Mouse (Mus musculus) limb, embryonic 15.5 days (tissue): Measurements from ENCODE around the gene Exoc3l2. TPM values are rescaled to one million over a fixed set of nuclear protein-coding genes. Genes with fewer than 3 reads are reported as not detected.

Source experiments
- ATAC-seq: fragments of 200-750 bp; cut with Nextera tagmentation; 2 replicates; pipeline ENCODE4 v1.8.0; 2017; ENCODE audit warnings: low read depth, moderate TSS enrichment; ENCODE audit not compliant: insufficient number of reproducible peaks, low FRiP score, low TSS enrichment
- H3K27ac ChIP-seq: fragments of 300-500 bp; sonication (generic); 2 replicates; pipeline ENCODE4 v1.5.1; 2015; ENCODE audit warnings: moderate library complexity, mild to moderate bottlenecking, inconsistent platforms
- H3K27me3 ChIP-seq: fragments of 300-500 bp; sonication (generic); 2 replicates; pipeline ENCODE4 v1.6.1; 2015; ENCODE audit warnings: inconsistent platforms
- H3K36me3 ChIP-seq: fragments of 300-500 bp; sonication (generic); 2 replicates; pipeline ENCODE4 v1.6.1; 2015; ENCODE audit warnings: inconsistent platforms
- H3K4me1 ChIP-seq: fragments of 300-500 bp; sonication (generic); 2 replicates; pipeline ENCODE4 v1.6.1; 2015; ENCODE audit warnings: inconsistent platforms
- H3K4me2 ChIP-seq: fragments of 300-500 bp; sonication (generic); 2 replicates; pipeline ENCODE4 v1.6.1; 2015; ENCODE audit warnings: mild to moderate bottlenecking, inconsistent platforms
- H3K4me3 ChIP-seq: fragments of 300-500 bp; sonication (generic); 2 replicates; pipeline ENCODE4 v1.5.1; 2015; ENCODE audit warnings: mild to moderate bottlenecking, inconsistent platforms
- H3K9ac ChIP-seq: fragments of 300-500 bp; sonication (generic); 2 replicates; pipeline ENCODE4 v1.6.1; 2015; ENCODE audit warnings: inconsistent platforms
- H3K9me3 ChIP-seq: fragments of 300-500 bp; sonication (generic); 2 replicates; pipeline ENCODE4 v1.6.1; 2016; ENCODE audit warnings: inconsistent platforms
- WGBS: fragments of 180-500 bp; shearing (Covaris S2); methylation state at CpG from one replicate; pipeline ENCODE4 v1.1.7; 2015; 5-methylcytosine and 5-hydroxymethylcytosine counted together
- polyA plus RNA-seq: library from polyadenylated mRNA; unstranded; fragments of >200 nt; fragmentation: Nextera tagmentation; extraction: Ambion mirVana; gene quantifications from 2 replicates; pipeline ENCODE4 v1.2.1, GENCODE M21; 2015

Gene Exoc3l2
- polyA plus RNA-seq, 1 experiment from 2014 or later = 1.4 TPM

DNA sequence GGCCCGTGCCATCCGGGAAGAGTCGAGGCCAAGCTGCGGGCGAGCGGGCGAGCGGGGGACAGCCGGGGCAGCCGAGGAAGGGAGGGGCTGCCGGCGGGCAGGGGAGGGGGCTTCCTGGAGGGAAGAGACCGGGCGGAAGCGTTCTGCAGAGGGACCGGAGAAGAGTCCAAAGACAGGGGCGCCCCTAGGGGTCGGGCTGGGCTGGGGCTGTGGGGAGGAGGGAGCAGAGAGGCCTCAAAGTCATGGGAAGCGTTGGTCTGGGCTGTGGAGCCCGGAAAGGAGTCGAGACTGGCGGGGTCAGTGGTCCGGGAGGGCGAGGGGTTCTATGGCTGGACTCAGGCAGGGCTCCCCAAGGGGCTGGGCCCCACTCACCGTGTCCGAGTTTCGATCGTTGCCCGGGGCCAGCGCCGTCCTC lies 5.1 kb upstream of the Exoc3l2 start:
- Histone ChIP-seq H3K27me3 (no peaks in the 10 kb centered on the region), H3K4me1 (peaks cover 25% of the 10 kb centered on the region), H3K9ac (peak overlapping the region; percentile 82), H3K36me3 (peaks cover 23% of the 10 kb centered on the region), H3K9me3 (no peaks in the 10 kb centered on the region), H3K4me3 (peak overlapping the region; percentile 83), H3K27ac (peak overlapping the region; percentile 80), H3K4me2 (peak overlapping the region; percentile 94)
- no peak for ATAC-seq
- WGBS = under 1% methylated on average over 31 of the region's 31 CpGs

DNA sequence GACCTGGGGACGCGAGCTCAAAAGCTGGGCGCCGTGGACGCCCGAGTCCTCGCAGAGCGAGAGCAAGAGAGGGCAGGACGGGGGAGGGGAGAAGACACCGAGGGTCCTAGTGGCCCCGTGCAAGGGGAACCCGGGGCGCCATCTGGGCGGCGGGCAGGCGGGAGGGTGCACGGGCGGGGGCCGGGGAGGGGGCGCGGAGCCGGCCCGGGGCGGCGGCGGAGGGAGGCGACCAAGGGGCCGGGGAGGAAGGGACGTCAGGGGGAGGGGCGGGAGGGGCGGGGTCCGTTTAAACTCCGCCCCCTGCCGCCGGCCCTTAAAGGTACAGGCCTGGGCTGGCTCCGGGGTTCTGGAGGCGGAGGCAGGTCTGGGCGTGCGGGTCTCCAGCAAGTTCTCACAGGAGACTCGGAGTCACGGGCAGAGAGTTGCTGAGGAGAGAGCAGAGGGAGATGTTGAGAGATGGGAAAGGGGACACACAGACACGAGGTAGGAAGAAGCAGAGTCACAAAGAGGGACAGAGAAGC lies 4.5 kb upstream of the Exoc3l2 start, which contains the start of gene Mark4:
TSS of gene Mark4 (minus strand) at position 231 of the 521 bp plus-strand sequence.
- under 1% methylated on average over 32 of the region's 42 CpGs for WGBS
- Histone ChIP-seq H3K9me3 (no peaks in the 10 kb centered on the region), H3K4me1 (peaks cover 25% of the 10 kb centered on the region), H3K27me3 (no peaks in the 10 kb centered on the region), H3K9ac (peak within 1 kb of the TSS; percentile 82), H3K27ac (peak within 1 kb of the TSS; percentile 80), H3K4me2 (peak within 1 kb of the TSS; percentile 94), H3K36me3 (peaks cover 18% of the 10 kb centered on the region), H3K4me3 (peak within 1 kb of the TSS; percentile 83)
- peak; percentile 87 for ATAC-seq

DNA sequence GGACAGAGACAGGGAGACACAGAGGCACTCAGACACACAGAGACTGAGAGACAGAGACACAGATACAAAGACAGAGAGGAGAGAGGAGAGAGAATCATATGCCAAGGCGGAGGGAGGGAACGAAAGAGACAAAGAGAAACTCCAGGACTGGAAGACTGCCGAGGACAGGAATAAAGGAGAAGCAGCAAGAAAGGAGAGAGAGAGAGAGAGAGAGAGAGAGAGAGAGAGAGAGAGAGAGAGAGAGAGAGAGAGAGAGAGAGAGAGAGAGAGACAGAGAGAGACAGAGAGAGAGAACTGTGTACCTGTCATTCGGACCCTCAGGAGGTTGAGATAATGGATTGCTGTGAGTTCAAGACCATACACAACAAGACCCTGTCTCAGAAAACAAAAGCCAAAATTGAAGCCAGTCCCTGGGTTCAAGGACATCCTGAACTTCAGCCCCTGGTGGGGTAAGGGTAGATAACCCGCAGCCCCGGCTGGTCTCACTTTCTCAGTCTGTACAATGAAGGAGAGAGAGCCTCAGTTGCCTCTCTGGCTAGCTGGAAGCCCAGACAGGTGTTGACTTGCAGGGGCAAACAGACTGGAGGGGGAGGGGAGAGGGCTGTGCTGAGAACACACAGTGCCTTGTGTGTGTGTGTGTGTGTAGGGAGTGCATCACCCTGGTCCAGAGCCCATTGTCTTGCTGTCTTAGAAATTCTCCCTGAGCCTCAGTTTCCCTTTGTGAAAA lies 3.8 kb upstream of the Exoc3l2 start:
- 24% methylated on average over 6 of the region's 6 CpGs for WGBS
- Histone ChIP-seq H3K27ac (peak overlapping the region; percentile 76), H3K4me1 (peaks cover 29% of the 10 kb centered on the region), H3K36me3 (peaks cover 15% of the 10 kb centered on the region), H3K9me3 (no peaks in the 10 kb centered on the region), H3K9ac (peak overlapping the region; percentile 82; the same call in 1 of the 2 replicates), H3K4me3 (peak overlapping the region; percentile 83), H3K27me3 (no peaks in the 10 kb centered on the region), H3K4me2 (peak overlapping the region; percentile 94)
- 0 out of 2 replicates have a peak, but pooled peaks have one; percentile 3 for ATAC-seq

DNA sequence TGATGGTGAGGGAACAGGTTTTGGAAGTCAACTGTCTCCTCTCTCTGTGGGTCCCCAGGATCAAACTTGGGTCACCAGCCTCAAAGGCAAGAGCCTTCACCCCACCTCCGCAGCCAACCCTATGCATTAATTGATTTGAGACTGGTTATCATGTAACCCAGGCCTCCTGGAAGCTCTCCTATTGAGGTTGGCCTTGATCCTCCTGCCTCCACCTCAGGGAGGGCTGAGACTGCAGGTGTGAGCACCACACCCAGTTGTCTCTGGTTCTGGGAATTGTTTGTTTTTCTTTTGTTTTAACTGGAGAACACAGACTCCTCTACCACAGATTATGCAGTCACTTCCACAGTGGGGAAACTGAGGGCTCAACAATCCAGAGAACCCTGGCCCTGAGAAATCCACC lies 2.6 kb upstream of the Exoc3l2 start:
- no peaks in the 10 kb centered on the region for H3K27me3 ChIP-seq
- peaks cover 6% of the 10 kb centered on the region for H3K36me3 ChIP-seq
- H3K9me3 ChIP-seq = no peaks in the 10 kb centered on the region
- no peak for ATAC-seq
- H3K9ac ChIP-seq = no peak overlapping the region
- H3K4me1 ChIP-seq = peaks cover 41% of the 10 kb centered on the region
- WGBS = 71% methylated on average over 1 of the region's 1 CpGs
- H3K4me3 ChIP-seq = no peak overlapping the region
- H3K4me2 ChIP-seq = no peak overlapping the region
- H3K27ac ChIP-seq = no peak overlapping the region

DNA sequence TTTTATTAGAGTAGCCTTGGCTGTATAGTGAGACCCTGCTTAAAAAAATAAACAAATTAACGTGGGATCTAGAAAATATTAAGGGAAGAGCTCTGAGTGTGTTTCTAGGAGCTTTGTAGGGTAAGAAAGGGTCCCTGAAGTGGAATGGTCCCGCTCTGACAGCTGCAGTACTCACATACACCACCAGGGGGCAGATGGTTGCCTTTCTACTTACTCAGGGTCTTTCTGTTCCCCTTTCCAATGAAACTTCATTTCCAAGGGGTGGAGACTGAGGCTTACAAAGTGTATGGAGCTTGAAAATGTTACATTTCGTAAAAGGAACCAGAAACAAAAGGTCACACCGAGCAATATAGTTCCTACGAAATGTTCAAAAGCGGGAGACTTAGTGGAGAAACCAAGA lies 1.6 kb upstream of the Exoc3l2 start:
- Histone ChIP-seq H3K36me3 (no peaks in the 10 kb centered on the region), H3K4me2 (peak overlapping the region; percentile 10; the same call in 1 of the 2 replicates), H3K4me3 (no peak overlapping the region), H3K9ac (no peak overlapping the region), H3K9me3 (no peaks in the 10 kb centered on the region), H3K4me1 (peaks cover 35% of the 10 kb centered on the region), H3K27ac (no peak overlapping the region), H3K27me3 (no peaks in the 10 kb centered on the region)
- WGBS = 9% methylated on average over 6 of the region's 6 CpGs
- no peak for ATAC-seq

DNA sequence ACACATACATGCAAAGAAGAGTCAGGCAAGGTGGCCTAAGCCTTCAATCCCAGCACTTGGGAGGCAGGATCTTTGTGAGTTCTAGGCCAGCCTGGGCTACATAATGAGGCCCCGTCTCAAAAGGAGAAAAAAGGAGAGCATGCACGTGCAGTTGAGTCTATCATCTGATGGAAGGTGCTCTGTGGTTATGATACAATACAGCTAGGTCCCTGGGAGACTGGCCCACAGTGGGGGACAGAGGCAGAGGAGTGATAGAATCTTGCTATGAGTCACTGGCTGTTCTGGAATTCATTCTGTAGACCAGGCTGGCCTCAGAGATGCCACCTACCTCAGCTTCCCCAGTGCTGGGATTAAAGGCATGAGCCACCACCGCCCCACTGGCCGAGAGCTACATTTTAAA lies 688 bp upstream of the Exoc3l2 start:
- no peak for ATAC-seq
- H3K27me3 ChIP-seq = no peaks in the 10 kb centered on the region
- H3K4me3 ChIP-seq = no peak overlapping the region
- H3K9ac ChIP-seq = no peak overlapping the region
- 68% methylated on average over 4 of the region's 4 CpGs for WGBS
- H3K9me3 ChIP-seq = no peaks in the 10 kb centered on the region
- peaks cover 25% of the 10 kb centered on the region for H3K4me1 ChIP-seq
- H3K36me3 ChIP-seq = no peaks in the 10 kb centered on the region
- no peak overlapping the region for H3K4me2 ChIP-seq
- no peak overlapping the region for H3K27ac ChIP-seq

DNA sequence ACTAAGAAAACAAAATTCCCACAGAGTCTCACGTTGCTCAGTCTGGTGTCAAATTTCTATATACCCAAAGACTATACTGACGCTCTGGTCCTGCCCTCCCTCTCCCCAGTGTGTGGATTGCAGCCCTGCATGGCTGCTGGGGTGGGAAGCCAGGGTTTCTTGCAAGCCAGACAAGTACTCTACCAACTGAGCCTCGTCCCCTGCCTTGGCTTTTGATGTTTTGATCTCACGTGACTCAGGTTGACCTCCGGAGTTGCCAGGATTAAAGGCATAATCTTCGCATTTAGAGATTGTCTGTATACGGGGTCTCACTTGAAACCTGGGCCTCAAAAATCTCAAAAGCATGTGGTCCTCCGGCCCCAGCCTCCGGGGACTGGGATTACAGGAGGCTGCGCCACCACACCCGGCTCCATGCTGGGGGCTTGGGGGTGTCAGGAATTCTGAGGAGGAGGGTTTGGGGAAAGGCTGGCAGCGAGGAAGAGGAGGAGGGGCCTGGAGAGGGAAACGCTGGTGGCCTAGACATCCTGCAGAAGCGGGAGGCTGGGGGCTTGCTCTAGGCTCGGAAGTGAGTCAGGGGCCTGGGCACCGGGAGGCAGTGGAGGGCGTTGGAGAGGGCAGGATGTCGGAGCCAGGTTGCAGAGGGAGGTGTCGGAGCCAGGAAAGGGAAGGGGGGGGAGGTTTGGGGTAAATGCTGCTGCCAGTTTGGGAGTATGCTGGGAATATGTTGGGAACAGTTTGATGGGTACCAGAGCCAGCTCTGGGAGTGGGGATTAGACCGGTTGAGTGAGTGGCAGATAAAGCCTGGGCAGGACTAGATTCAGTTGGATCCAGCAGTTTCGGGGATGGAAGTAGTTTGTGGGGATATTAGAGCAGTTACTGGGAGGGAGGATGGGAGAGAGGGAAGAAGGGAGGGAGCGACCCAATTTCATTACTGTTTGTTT lies 1.5 kb downstream of the Exoc3l2 start:
- H3K4me1 ChIP-seq = peaks cover 21% of the 10 kb centered on the region
- 0 out of 2 replicates have a peak overlapping the region, but pooled peaks have one; percentile 3 for H3K4me3 ChIP-seq
- peaks cover 12% of the 10 kb centered on the region for H3K27me3 ChIP-seq
- ATAC-seq = 0 out of 2 replicates have a peak, but pooled peaks have one; percentile 25
- peak overlapping the region; percentile 32 for H3K4me2 ChIP-seq
- H3K9me3 ChIP-seq = no peaks in the 10 kb centered on the region
- H3K27ac ChIP-seq = peak overlapping the region; percentile 43; the same call in 1 of the 2 replicates
- no peaks in the 10 kb centered on the region for H3K36me3 ChIP-seq
- H3K9ac ChIP-seq = no peak overlapping the region
- WGBS = 10% methylated on average over 22 of the region's 22 CpGs

DNA sequence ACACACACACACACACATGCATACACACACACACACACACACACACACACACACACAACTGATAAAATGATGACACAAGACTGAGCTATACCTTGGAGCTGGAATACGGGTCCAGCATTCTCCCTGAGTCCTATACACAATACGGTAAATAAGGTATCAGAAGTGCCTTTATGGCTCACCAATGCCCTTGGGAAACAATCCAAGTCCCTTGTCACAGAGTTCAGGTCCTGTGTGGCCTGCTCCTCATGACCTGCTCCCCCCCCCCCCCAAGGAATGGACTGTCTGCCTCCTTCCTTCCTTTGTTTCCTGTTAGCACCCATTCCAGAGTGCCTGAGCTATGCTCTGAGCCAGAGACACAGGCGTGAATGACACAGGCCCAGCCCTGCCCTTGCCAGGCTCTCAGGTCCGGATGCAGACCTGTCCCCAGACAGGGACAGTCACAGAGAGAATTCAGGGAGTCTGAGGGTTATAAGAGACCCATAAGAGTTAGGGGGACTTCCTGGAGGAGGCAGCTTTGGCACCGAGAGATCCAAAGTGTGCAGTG lies 3.5 kb downstream of the Exoc3l2 start:
- Histone ChIP-seq H3K9ac (no peak overlapping the region), H3K27me3 (peaks cover 27% of the 10 kb centered on the region), H3K27ac (no peak overlapping the region), H3K9me3 (no peaks in the 10 kb centered on the region), H3K4me2 (no peak overlapping the region), H3K36me3 (no peaks in the 10 kb centered on the region), H3K4me1 (peaks cover 20% of the 10 kb centered on the region), H3K4me3 (no peak overlapping the region)
- WGBS = 60% methylated on average over 5 of the region's 5 CpGs
- ATAC-seq = no peak

DNA sequence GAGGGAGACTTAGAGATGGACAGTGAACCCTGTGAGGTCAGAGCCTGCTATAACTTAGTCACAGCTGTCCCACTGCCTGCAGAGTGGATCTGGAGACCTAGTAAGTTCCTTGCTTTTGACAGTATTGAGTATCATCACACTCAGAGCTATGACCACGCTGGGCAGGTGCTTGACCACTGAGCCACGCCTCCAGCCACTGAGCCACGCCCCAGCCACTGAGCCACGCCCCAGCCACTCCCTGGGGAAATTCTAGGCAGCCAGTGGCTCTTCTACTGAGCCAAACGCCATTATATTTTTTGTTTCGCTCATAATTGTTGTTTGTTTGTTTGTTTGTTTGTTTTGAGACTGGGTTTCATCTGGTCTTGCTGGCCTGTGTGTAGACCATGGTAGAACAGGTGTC lies 4.5 kb downstream of the Exoc3l2 start:
- Histone ChIP-seq H3K27me3 (peaks cover 36% of the 10 kb centered on the region), H3K4me1 (peaks cover 26% of the 10 kb centered on the region), H3K27ac (no peak overlapping the region), H3K4me2 (no peak overlapping the region), H3K9ac (no peak overlapping the region), H3K9me3 (no peaks in the 10 kb centered on the region), H3K36me3 (no peaks in the 10 kb centered on the region), H3K4me3 (no peak overlapping the region)
- ATAC-seq = no peak
- WGBS = 39% methylated on average over 6 of the region's 6 CpGs

DNA sequence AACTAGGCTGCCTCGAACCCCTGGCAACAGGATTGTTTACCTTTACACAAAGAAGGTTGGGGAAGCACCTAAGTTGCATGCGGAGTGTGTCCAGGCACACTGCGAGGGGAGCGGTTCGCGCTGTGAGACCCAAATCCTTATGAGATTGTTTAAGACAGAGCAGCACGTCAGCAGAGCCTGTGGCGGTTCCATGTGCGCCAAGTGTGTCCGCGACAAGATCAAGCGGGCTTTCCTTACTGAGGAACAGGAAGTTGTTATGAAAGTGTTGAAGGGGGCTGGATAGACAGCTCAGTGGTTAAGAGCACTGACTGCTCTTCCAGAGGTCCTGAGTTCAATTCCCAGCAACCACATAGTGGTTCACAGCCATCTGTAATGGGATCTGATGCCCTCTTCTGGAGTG lies 5.1 kb downstream of the Exoc3l2 start:
- H3K27me3 ChIP-seq = peaks cover 43% of the 10 kb centered on the region
- WGBS = 65% methylated on average over 12 of the region's 12 CpGs
- no peak for ATAC-seq

DNA sequence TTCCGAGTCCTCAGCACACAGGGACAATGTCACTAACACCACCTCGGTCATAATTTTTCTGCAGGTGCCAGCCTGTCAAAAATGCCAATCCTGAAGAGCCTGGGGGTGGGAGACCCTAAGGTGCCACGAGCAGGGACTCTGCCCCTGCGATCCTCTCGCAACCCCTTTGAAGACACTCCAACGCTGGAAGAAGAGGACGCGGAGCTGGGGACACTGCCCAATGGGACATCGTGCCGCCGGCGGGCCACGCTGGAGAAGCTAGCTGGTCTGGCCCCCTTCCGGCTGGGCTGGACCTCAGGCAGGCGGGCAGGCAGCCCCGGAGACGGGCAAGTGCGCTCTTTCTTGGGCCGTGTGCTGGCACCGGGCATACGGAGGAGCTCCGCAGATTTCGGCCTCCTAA lies 6.3 kb downstream of the Exoc3l2 start:
- Histone ChIP-seq H3K4me3 (no peak overlapping the region), H3K9ac (no peak overlapping the region), H3K27me3 (peaks cover 46% of the 10 kb centered on the region), H3K9me3 (no peaks in the 10 kb centered on the region), H3K4me1 (peaks cover 34% of the 10 kb centered on the region), H3K27ac (no peak overlapping the region), H3K4me2 (no peak overlapping the region), H3K36me3 (no peaks in the 10 kb centered on the region)
- no peak for ATAC-seq
- WGBS = 17% methylated on average over 23 of the region's 23 CpGs

More for the DNA sequence above, 5.1 kb downstream of the Exoc3l2 start:
- H3K9ac ChIP-seq = no peak overlapping the region
- H3K27ac ChIP-seq = no peak overlapping the region
- H3K36me3 ChIP-seq = no peaks in the 10 kb centered on the region
- no peak overlapping the region for H3K4me3 ChIP-seq
- H3K4me1 ChIP-seq = peaks cover 32% of the 10 kb centered on the region
- H3K9me3 ChIP-seq = no peaks in the 10 kb centered on the region
- H3K4me2 ChIP-seq = no peak overlapping the region
